Mouse (Mus musculus): ENCODE data around the gene Peak1. TPM values are rescaled to one million over a fixed set of nuclear protein-coding genes. Genes with fewer than 3 reads are reported as not detected.

Peak1 gene
- polyA plus RNA-seq, 1 experiment from 2014 or later: 2.2 TPM

DNA sequence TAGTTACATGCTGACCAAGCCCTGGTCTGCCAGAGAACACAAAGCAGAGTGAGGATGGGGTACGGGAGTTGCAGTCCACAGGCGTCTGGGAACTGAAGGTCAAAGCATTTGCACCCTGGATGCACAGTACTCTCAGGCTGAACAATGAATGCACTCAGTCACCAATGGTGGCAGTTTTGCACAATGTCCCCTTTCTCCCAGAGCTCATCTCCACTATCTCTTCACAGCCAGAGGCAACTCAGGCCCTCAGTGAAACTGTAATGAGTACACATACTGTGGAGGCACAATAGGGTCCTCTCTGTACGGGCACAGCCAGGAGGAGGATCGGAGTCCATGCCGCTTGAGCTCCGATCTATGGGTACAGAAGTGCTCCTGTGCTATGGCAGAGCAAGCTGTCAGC lies 71.5 kb downstream of the Peak1 start:
- Histone ChIP-seq H3K4me1 (ENCODE audit: control insufficient read depth, insufficient read depth, low read length) (no peaks in the 10 kb centered on the region), H3K4me3 (ENCODE audit: low read depth, low read length) (no peak overlapping the region), H3K27ac (ENCODE audit: low read length) (no peak overlapping the region), H3K36me3 (ENCODE audit: control insufficient read depth, insufficient read depth, low read length) (no peaks in the 10 kb centered on the region), H3K9me3 (replicated peaks; ENCODE audit: control insufficient read depth, low read length, poor library complexity, severe bottlenecking) (no peaks in the 10 kb centered on the region), H3K9ac (ENCODE audit: low read depth, low read length) (no peak overlapping the region), H3K4me2 (ENCODE audit: low read length) (no peak overlapping the region), H3K27me3 (ENCODE audit: control insufficient read depth, insufficient read depth, low read depth, low read length) (no peaks in the 10 kb centered on the region)
- 80% methylated on average over 6 of the region's 6 CpGs for WGBS
- ATAC-seq: no peak

DNA sequence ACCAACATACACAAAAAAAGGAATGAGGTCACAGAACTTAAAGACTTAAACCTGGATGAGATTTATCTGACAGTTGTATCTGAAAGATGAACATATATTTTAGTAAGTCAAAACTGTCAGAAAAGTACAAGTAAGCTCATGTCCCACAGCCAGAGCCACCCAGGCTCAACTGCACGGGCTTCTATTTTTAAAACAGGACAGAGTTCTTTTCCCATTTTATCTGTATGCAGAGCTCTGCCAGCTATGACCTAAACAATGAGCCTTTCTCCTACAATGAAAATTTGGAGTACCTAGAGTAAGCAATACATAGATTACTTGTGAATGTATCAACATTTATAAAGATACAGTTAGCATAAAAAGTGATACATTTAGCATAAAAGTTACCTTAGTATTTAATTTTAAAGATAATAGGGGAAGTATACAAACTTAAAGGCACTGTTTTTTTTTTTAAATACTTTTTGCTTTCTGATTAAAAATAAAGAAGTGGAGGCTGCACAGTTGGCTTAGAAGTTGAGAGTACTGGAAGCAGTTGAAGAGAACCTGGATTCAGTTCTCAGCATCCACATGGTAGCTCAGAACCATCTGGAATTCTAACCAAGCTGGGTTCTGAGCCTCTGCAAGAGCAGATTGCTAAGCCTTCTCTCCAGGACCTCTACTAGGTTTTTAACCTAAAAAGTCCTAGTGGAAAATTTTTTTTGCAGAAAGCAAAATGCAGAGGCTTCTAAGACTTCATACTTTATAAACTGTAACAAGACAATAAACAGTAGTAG lies 78.3 kb downstream of the Peak1 start:
- no peak overlapping the region for H3K4me2 ChIP-seq (ENCODE audit: low read length)
- H3K36me3 ChIP-seq (ENCODE audit: control insufficient read depth, insufficient read depth, low read length): no peaks in the 10 kb centered on the region
- H3K9me3 ChIP-seq (replicated peaks; ENCODE audit: control insufficient read depth, low read length, poor library complexity, severe bottlenecking): no peaks in the 10 kb centered on the region
- H3K9ac ChIP-seq (ENCODE audit: low read depth, low read length): no peak overlapping the region
- 82% methylated on average over 1 of the region's 1 CpGs for WGBS
- H3K4me1 ChIP-seq (ENCODE audit: control insufficient read depth, insufficient read depth, low read length): no peaks in the 10 kb centered on the region
- no peaks in the 10 kb centered on the region for H3K27me3 ChIP-seq (ENCODE audit: control insufficient read depth, insufficient read depth, low read depth, low read length)
- no peak for ATAC-seq
- no peak overlapping the region for H3K27ac ChIP-seq (ENCODE audit: low read length)
- H3K4me3 ChIP-seq (ENCODE audit: low read depth, low read length): no peak overlapping the region

DNA sequence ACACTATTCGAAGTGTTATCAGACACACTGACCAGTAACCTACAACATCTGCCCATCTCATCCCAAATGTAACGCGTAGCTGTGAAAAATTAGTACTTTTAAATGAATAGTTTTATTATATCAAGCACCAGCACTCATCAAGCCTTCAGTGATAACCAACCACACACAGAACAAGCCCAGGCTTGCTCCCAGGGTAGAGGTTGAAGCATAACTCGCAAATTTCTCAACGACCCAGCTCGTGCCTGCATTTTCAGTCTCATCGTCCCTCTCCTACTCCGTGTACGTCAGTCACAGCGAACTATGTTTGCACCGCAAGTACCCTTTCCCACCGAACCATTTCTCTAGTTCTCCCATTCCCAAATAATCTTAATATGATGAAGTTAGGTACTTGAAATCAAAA lies 83.5 kb downstream of the Peak1 start:
- H3K4me2 ChIP-seq (ENCODE audit: low read length): no peak overlapping the region
- H3K36me3 ChIP-seq (ENCODE audit: control insufficient read depth, insufficient read depth, low read length): no peaks in the 10 kb centered on the region

DNA sequence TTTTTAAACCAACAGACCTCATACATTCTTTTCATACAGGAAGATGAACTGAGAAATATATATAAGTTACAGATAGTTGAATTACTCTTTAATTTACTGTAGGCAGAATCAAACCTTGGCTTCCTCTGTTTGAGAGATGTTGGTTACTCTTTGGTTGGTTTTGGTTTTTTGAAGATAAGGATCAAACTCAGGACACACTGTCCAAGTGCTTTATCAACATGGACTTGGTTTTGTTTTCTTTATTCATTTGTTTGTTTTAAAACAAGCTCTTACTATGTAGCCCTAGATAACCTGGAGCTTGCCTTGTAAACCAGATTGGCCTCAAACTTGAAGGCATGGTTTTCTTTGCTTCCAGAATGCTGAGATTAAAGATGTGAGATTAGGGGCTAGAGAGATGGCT lies 85.1 kb downstream of the Peak1 start:
- no peak for ATAC-seq
- Histone ChIP-seq H3K36me3 (ENCODE audit: control insufficient read depth, insufficient read depth, low read length) (no peaks in the 10 kb centered on the region), H3K4me3 (ENCODE audit: low read depth, low read length) (no peak overlapping the region), H3K9me3 (replicated peaks; ENCODE audit: control insufficient read depth, low read length, poor library complexity, severe bottlenecking) (no peaks in the 10 kb centered on the region), H3K9ac (ENCODE audit: low read depth, low read length) (no peak overlapping the region), H3K27me3 (ENCODE audit: control insufficient read depth, insufficient read depth, low read depth, low read length) (no peaks in the 10 kb centered on the region), H3K4me1 (ENCODE audit: control insufficient read depth, insufficient read depth, low read length) (no peaks in the 10 kb centered on the region), H3K27ac (ENCODE audit: low read length) (no peak overlapping the region), H3K4me2 (ENCODE audit: low read length) (no peak overlapping the region)

More for the DNA sequence above, 83.5 kb downstream of the Peak1 start:
- no peak overlapping the region for H3K4me3 ChIP-seq (ENCODE audit: low read depth, low read length)
- no peak for ATAC-seq
- 96% methylated on average over 12 of the region's 12 CpGs for WGBS
- H3K9me3 ChIP-seq (replicated peaks; ENCODE audit: control insufficient read depth, low read length, poor library complexity, severe bottlenecking): no peaks in the 10 kb centered on the region
- H3K9ac ChIP-seq (ENCODE audit: low read depth, low read length): no peak overlapping the region
- H3K27me3 ChIP-seq (ENCODE audit: control insufficient read depth, insufficient read depth, low read depth, low read length): no peaks in the 10 kb centered on the region
- no peaks in the 10 kb centered on the region for H3K4me1 ChIP-seq (ENCODE audit: control insufficient read depth, insufficient read depth, low read length)
- no peak overlapping the region for H3K27ac ChIP-seq (ENCODE audit: low read length)

DNA sequence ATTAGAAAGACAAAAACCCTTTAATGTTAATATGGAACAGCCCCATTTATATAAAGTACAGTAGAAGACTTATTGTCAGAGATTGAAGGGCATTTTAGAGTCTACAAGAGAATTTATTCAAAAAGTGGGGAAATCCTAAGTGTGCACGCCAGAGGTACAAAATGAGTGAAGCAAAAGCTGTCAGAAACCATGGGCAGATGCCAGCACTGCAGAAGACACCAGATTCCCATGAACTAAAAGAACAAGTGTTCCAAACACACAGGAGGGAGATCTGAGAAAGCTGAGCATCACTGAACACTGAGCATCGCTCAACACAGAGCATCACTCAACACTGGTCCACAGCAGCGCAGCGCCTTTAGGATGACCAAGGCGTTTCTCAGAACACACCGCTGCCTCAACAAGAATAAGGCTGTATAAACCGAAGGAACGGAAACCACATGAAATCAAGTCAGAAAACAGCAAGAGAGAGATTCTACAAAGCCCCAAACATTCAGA lies 91.3 kb downstream of the Peak1 start:
- no peak for ATAC-seq
- H3K4me3 ChIP-seq (ENCODE audit: low read depth, low read length): no peak overlapping the region
- no peaks in the 10 kb centered on the region for H3K4me1 ChIP-seq (ENCODE audit: control insufficient read depth, insufficient read depth, low read length)
- no peak overlapping the region for H3K27ac ChIP-seq (ENCODE audit: low read length)
- no peak overlapping the region for H3K9ac ChIP-seq (ENCODE audit: low read depth, low read length)
- H3K27me3 ChIP-seq (ENCODE audit: control insufficient read depth, insufficient read depth, low read depth, low read length): no peaks in the 10 kb centered on the region
- H3K9me3 ChIP-seq (replicated peaks; ENCODE audit: control insufficient read depth, low read length, poor library complexity, severe bottlenecking): no peaks in the 10 kb centered on the region
- no peak overlapping the region for H3K4me2 ChIP-seq (ENCODE audit: low read length)
- no peaks in the 10 kb centered on the region for H3K36me3 ChIP-seq (ENCODE audit: control insufficient read depth, insufficient read depth, low read length)
- WGBS: 88% methylated on average over 8 of the region's 8 CpGs

DNA sequence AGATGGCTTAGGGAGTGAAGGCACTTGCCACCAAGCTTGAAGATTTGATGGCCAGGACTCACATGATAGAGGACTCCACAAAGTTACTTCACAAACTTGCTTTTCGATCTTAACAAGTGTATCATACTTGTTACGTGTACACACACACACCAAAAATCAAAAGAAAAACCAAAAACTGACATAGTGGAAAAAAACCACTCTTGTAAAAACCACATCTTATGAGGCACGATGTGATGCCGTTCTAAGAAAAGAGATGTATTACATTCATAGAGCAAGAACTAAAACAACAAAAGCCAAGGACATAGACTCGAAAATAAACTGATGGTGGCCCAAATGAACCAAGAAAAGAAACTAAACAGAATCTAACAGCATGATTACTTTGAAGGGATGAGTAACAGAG lies 92.1 kb downstream of the Peak1 start:
- Histone ChIP-seq H3K4me1 (ENCODE audit: control insufficient read depth, insufficient read depth, low read length) (no peaks in the 10 kb centered on the region), H3K4me3 (ENCODE audit: low read depth, low read length) (no peak overlapping the region)
- 94% methylated on average over 5 of the region's 5 CpGs for WGBS

DNA sequence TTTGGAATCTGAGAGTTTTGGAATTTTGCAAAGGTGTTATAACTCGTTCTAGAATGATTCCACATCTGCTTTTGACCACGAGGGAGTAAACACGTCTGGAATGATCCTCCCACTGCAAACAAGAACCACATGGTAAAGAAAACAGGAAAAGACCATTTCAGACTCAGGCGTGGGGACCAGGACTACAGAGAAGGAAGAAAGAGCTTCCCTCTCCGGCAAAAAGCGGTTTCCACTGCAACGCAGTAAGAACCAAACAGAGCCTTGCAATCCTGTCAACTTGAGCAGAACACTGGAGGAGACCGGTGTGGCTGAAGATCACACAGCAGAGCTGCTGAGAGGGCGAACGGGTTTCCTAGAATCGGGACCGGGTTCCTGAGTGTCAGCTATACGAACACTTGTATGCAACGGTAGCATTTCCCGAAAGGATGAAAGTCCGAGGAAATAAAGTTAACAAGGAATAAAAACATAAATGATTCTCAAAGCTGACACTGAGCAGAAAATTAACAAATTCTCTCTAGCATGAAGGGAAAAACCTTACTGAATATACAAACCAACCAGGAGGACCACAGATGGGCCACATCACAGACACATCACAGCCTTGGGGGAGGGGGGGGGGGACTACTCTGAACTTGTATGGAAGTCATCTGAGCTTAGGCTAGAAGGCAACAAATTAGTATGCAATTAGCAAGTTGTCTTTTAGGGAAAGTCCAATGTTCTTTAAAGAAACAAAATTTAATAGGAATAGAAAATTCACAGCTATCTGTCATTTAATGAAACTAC lies 93.1 kb downstream of the Peak1 start:
- Histone ChIP-seq H3K4me3 (ENCODE audit: low read depth, low read length) (no peak overlapping the region), H3K9ac (ENCODE audit: low read depth, low read length) (no peak overlapping the region), H3K36me3 (ENCODE audit: control insufficient read depth, insufficient read depth, low read length) (no peaks in the 10 kb centered on the region), H3K27ac (ENCODE audit: low read length) (no peak overlapping the region), H3K4me2 (ENCODE audit: low read length) (no peak overlapping the region), H3K9me3 (replicated peaks; ENCODE audit: control insufficient read depth, low read length, poor library complexity, severe bottlenecking) (no peaks in the 10 kb centered on the region), H3K27me3 (ENCODE audit: control insufficient read depth, insufficient read depth, low read depth, low read length) (no peaks in the 10 kb centered on the region), H3K4me1 (ENCODE audit: control insufficient read depth, insufficient read depth, low read length) (no peaks in the 10 kb centered on the region)
- no peak for ATAC-seq
- WGBS: 77% methylated on average over 16 of the region's 16 CpGs

More for the DNA sequence above, 92.1 kb downstream of the Peak1 start:
- ATAC-seq: no peak
- H3K36me3 ChIP-seq (ENCODE audit: control insufficient read depth, insufficient read depth, low read length): no peaks in the 10 kb centered on the region
- no peaks in the 10 kb centered on the region for H3K9me3 ChIP-seq (replicated peaks; ENCODE audit: control insufficient read depth, low read length, poor library complexity, severe bottlenecking)
- H3K9ac ChIP-seq (ENCODE audit: low read depth, low read length): no peak overlapping the region
- H3K4me2 ChIP-seq (ENCODE audit: low read length): no peak overlapping the region
- no peaks in the 10 kb centered on the region for H3K27me3 ChIP-seq (ENCODE audit: control insufficient read depth, insufficient read depth, low read depth, low read length)
- no peak overlapping the region for H3K27ac ChIP-seq (ENCODE audit: low read length)

DNA sequence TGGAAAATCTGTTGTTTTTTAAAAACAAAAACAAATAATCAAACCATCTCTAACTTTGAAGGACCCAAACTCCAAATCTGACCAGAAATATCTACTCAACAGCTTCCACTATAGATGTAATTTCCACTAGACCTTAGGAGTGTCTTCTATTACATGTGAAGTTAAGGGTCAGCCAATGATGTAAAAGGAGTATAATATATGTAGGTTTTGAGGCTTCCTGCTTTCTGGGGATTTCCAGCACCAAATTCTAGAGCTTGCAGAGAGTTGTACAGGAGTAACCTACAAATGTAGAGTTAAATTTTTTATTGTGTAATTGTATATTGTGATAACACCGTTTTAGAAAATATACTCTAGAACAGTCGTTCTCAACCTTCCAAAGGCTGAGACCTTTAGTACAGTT lies 96.6 kb downstream of the Peak1 start:
- WGBS: 95% methylated on average over 2 of the region's 2 CpGs
- 0 out of 2 replicates have a peak, but pooled peaks cover 4% of the 10 kb centered on the region for H3K9me3 ChIP-seq (replicated peaks; ENCODE audit: control insufficient read depth, low read length, poor library complexity, severe bottlenecking)
- H3K36me3 ChIP-seq (ENCODE audit: control insufficient read depth, insufficient read depth, low read length): no peaks in the 10 kb centered on the region
- no peak overlapping the region for H3K4me3 ChIP-seq (ENCODE audit: low read depth, low read length)
- H3K27ac ChIP-seq (ENCODE audit: low read length): no peak overlapping the region
- H3K4me1 ChIP-seq (ENCODE audit: control insufficient read depth, insufficient read depth, low read length): no peaks in the 10 kb centered on the region
- H3K9ac ChIP-seq (ENCODE audit: low read depth, low read length): no peak overlapping the region
- no peaks in the 10 kb centered on the region for H3K27me3 ChIP-seq (ENCODE audit: control insufficient read depth, insufficient read depth, low read depth, low read length)
- H3K4me2 ChIP-seq (ENCODE audit: low read length): no peak overlapping the region
- no peak for ATAC-seq

DNA sequence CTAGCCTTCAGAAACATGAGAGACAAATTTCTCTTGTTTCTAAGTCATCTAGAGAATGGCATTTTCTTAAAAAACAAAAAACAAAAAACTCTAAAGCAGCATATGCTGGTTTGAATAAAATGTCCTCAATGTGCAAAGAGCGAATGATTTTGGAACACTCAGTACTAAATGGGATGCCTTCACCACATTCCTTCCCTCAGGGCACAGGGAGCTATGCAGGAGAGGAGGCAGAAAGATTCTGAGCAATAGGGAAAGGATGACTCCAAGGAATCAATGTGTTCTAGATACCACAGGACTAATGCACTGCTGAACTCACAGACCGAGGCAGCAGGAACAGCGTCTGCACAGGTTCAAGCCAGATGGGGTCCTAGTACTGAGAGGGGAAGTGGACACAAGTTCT lies 103.5 kb downstream of the Peak1 start:
- Histone ChIP-seq H3K4me2 (ENCODE audit: low read length) (no peak overlapping the region), H3K27me3 (ENCODE audit: control insufficient read depth, insufficient read depth, low read depth, low read length) (no peaks in the 10 kb centered on the region), H3K9ac (ENCODE audit: low read depth, low read length) (no peak overlapping the region), H3K4me1 (ENCODE audit: control insufficient read depth, insufficient read depth, low read length) (no peaks in the 10 kb centered on the region), H3K36me3 (ENCODE audit: control insufficient read depth, insufficient read depth, low read length) (no peaks in the 10 kb centered on the region), H3K27ac (ENCODE audit: low read length) (no peak overlapping the region), H3K9me3 (replicated peaks; ENCODE audit: control insufficient read depth, low read length, poor library complexity, severe bottlenecking) (0 out of 2 replicates have a peak, but pooled peaks cover 4% of the 10 kb centered on the region), H3K4me3 (ENCODE audit: low read depth, low read length) (no peak overlapping the region)
- WGBS: 90% methylated on average over 3 of the region's 3 CpGs
- ATAC-seq: no peak
